Mouse (Mus musculus): ENCODE measurements around the gene Snx20. TPM values are rescaled to one million over a fixed set of nuclear protein-coding genes. Genes with fewer than 3 reads are reported as not detected.

Gene Snx20
- polyA plus RNA-seq, 1 experiment from 2014 or later, result 2.3 TPM

DNA sequence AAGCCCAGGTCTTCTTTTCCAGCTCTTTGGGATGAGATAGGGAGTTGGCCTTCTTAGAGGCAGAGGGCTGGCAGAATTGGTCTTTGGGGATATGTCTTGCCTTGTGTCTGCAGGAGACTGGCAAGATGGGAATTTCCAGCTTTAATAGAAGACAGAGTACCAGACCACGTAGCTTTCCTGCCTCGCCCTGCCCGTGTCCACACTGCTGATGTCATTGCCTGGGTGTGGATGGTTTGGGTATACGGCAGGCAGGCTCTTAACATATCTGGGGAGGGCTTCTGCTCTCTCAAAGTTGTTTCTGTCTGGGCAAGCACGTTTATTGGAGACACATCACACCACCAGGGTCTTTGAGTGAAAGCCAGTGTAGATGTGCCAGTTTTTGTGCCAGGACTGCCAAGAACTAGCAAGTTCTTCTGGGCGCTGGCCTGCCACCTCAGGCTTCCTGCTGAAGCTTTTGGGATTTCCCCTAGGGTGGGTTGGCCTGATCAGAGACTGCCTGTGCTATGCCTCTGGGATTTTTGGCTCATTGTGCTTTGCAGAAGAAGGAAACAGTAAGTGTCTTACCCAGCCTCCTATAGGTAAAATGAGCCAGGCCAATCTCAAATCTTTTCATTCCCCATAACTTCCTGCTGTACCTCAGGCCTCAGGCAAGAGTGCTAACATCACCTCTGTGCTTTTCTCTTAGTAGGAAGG is 14.2 kb upstream of the Snx20 start:
- no peaks in the 10 kb centered on the region for H3K9me3 ChIP-seq (ENCODE audit: control insufficient read depth, low read length)
- no peaks in the 10 kb centered on the region; the same call in 1 of the 2 replicates for H3K27me3 ChIP-seq (ENCODE audit: control insufficient read depth, insufficient read depth, low read length)
- no peak overlapping the region for H3K4me2 ChIP-seq (replicated peaks; ENCODE audit: low read depth, low read length)
- no peaks in the 10 kb centered on the region for H3K36me3 ChIP-seq (ENCODE audit: control insufficient read depth, insufficient read depth, low read length)
- no peak overlapping the region for H3K4me3 ChIP-seq (ENCODE audit: low read length)
- peaks cover 4% of the 10 kb centered on the region; the same call in 1 of the 2 replicates for H3K4me1 ChIP-seq (ENCODE audit: control insufficient read depth, insufficient read depth, low read length)
- H3K27ac ChIP-seq (ENCODE audit: low read depth, low read length), result no peak overlapping the region
- no peak overlapping the region for H3K9ac ChIP-seq (ENCODE audit: low read depth, low read length)
- WGBS, result 84% methylated on average over 6 of the region's 6 CpGs
- ATAC-seq (ENCODE audit: low FRiP score, low TSS enrichment), result no peak

DNA sequence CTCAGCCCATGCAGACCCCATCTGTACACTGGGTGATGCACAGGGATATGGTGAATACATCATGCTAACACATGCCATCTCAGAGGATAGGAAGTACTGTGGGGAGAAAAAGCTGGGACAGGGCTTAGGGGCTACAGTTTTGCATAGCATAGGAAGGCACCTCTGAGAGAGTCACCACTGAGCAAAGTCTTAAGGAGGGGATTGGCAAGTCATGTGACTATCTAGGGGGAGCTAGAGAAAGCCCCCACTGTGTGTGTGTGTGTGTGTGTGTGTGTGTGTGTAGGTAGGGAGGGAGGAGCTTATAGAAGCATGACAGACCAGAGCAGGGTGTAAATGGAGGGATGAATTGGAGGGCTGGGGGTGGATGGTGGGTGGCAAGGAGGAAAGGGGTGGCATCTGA is 12.4 kb upstream of the Snx20 start:
- no peaks in the 10 kb centered on the region for H3K9me3 ChIP-seq (ENCODE audit: control insufficient read depth, low read length)
- ATAC-seq (ENCODE audit: low FRiP score, low TSS enrichment), result 0 out of 2 replicates have a peak, but pooled peaks have one; percentile 11
- H3K9ac ChIP-seq (ENCODE audit: low read depth, low read length), result no peak overlapping the region
- H3K4me1 ChIP-seq (ENCODE audit: control insufficient read depth, insufficient read depth, low read length), result peaks cover 4% of the 10 kb centered on the region; the same call in 1 of the 2 replicates
- no peak overlapping the region for H3K27ac ChIP-seq (ENCODE audit: low read depth, low read length)
- H3K27me3 ChIP-seq (ENCODE audit: control insufficient read depth, insufficient read depth, low read length), result no peaks in the 10 kb centered on the region; the same call in 1 of the 2 replicates
- no peak overlapping the region for H3K4me3 ChIP-seq (ENCODE audit: low read length)
- no peaks in the 10 kb centered on the region for H3K36me3 ChIP-seq (ENCODE audit: control insufficient read depth, insufficient read depth, low read length)
- no peak overlapping the region for H3K4me2 ChIP-seq (replicated peaks; ENCODE audit: low read depth, low read length)

- ATAC-seq (ENCODE audit: low FRiP score, low TSS enrichment), result peak; percentile 93
- Histone ChIP-seq H3K4me2 (replicated peaks; ENCODE audit: low read depth, low read length) (peak within 1 kb of the TSS; percentile 73), H3K4me1 (ENCODE audit: control insufficient read depth, insufficient read depth, low read length) (peaks cover 4% of the 10 kb centered on the region; the same call in 1 of the 2 replicates), H3K9ac (ENCODE audit: low read depth, low read length) (peak within 1 kb of the TSS; percentile 55), H3K9me3 (ENCODE audit: control insufficient read depth, low read length) (no peaks in the 10 kb centered on the region), H3K27me3 (ENCODE audit: control insufficient read depth, insufficient read depth, low read length) (no peaks in the 10 kb centered on the region; the same call in 1 of the 2 replicates), H3K27ac (ENCODE audit: low read depth, low read length) (no peak within 1 kb of the TSS), H3K36me3 (ENCODE audit: control insufficient read depth, insufficient read depth, low read length) (no peaks in the 10 kb centered on the region), H3K4me3 (ENCODE audit: low read length) (peak within 1 kb of the TSS; percentile 40)
- WGBS, result 9% methylated on average over 33 of the region's 33 CpGs
Measured at GRCm38 (mm10) chr8:88646837-88647778, 11.2 kb upstream of the Snx20 start, which contains the start of gene Nod2. Gene Nod2, plus strand, starts transcription at chr8:88647315.

- H3K4me1 ChIP-seq (ENCODE audit: control insufficient read depth, insufficient read depth, low read length), result peaks cover 4% of the 10 kb centered on the region; the same call in 1 of the 2 replicates
- 90% methylated on average over 5 of the region's 5 CpGs for WGBS
- ATAC-seq (ENCODE audit: low FRiP score, low TSS enrichment), result no peak
- no peak overlapping the region for H3K27ac ChIP-seq (ENCODE audit: low read depth, low read length)
- H3K27me3 ChIP-seq (ENCODE audit: control insufficient read depth, insufficient read depth, low read length), result no peaks in the 10 kb centered on the region; the same call in 1 of the 2 replicates
- no peak overlapping the region for H3K9ac ChIP-seq (ENCODE audit: low read depth, low read length)
- H3K36me3 ChIP-seq (ENCODE audit: control insufficient read depth, insufficient read depth, low read length), result no peaks in the 10 kb centered on the region
- no peak overlapping the region for H3K4me2 ChIP-seq (replicated peaks; ENCODE audit: low read depth, low read length)
- no peak overlapping the region for H3K4me3 ChIP-seq (ENCODE audit: low read length)
- no peaks in the 10 kb centered on the region for H3K9me3 ChIP-seq (ENCODE audit: control insufficient read depth, low read length)
Measured at GRCm38 (mm10) chr8:88642734-88643564, 7.0 kb upstream of the Snx20 start.

- Histone ChIP-seq H3K4me3 (ENCODE audit: low read length) (no peak overlapping the region), H3K4me2 (replicated peaks; ENCODE audit: low read depth, low read length) (no peak overlapping the region), H3K27ac (ENCODE audit: low read depth, low read length) (no peak overlapping the region), H3K27me3 (ENCODE audit: control insufficient read depth, insufficient read depth, low read length) (no peaks in the 10 kb centered on the region), H3K9me3 (ENCODE audit: control insufficient read depth, low read length) (no peaks in the 10 kb centered on the region), H3K4me1 (ENCODE audit: control insufficient read depth, insufficient read depth, low read length) (no peaks in the 10 kb centered on the region), H3K9ac (ENCODE audit: low read depth, low read length) (no peak overlapping the region), H3K36me3 (ENCODE audit: control insufficient read depth, insufficient read depth, low read length) (no peaks in the 10 kb centered on the region)
- no peak for ATAC-seq (ENCODE audit: low FRiP score, low TSS enrichment)
- 90% methylated on average over 3 of the region's 3 CpGs for WGBS
Measured at GRCm38 (mm10) chr8:88638908-88639307, 3.0 kb upstream of the Snx20 start.

GRCm38 (mm10) chr8:88637092-88638000 is 1.4 kb upstream of the Snx20 start:
- H3K4me1 ChIP-seq (ENCODE audit: control insufficient read depth, insufficient read depth, low read length), result no peaks in the 10 kb centered on the region
- H3K27ac ChIP-seq (ENCODE audit: low read depth, low read length), result no peak overlapping the region
- no peak overlapping the region for H3K9ac ChIP-seq (ENCODE audit: low read depth, low read length)
- 82% methylated on average over 9 of the region's 9 CpGs for WGBS
- no peaks in the 10 kb centered on the region for H3K36me3 ChIP-seq (ENCODE audit: control insufficient read depth, insufficient read depth, low read length)
- no peaks in the 10 kb centered on the region for H3K27me3 ChIP-seq (ENCODE audit: control insufficient read depth, insufficient read depth, low read length)
- H3K4me3 ChIP-seq (ENCODE audit: low read length), result no peak overlapping the region
- no peaks in the 10 kb centered on the region for H3K9me3 ChIP-seq (ENCODE audit: control insufficient read depth, low read length)
- no peak overlapping the region for H3K4me2 ChIP-seq (replicated peaks; ENCODE audit: low read depth, low read length)
- ATAC-seq (ENCODE audit: low FRiP score, low TSS enrichment), result no peak

GRCm38 (mm10) chr8:88633343-88633765 is 2.6 kb downstream of the Snx20 start:
- no peaks in the 10 kb centered on the region; the same call in 1 of the 2 replicates for H3K4me1 ChIP-seq (ENCODE audit: control insufficient read depth, insufficient read depth, low read length)
- no peak; the same call in 1 of the 2 replicates for ATAC-seq (ENCODE audit: low FRiP score, low TSS enrichment)
- H3K9ac ChIP-seq (ENCODE audit: low read depth, low read length), result no peak overlapping the region
- no peak overlapping the region for H3K4me2 ChIP-seq (replicated peaks; ENCODE audit: low read depth, low read length)
- no peak overlapping the region for H3K27ac ChIP-seq (ENCODE audit: low read depth, low read length)
- no peaks in the 10 kb centered on the region for H3K36me3 ChIP-seq (ENCODE audit: control insufficient read depth, insufficient read depth, low read length)
- H3K9me3 ChIP-seq (ENCODE audit: control insufficient read depth, low read length), result no peaks in the 10 kb centered on the region
- WGBS, result 84% methylated on average over 7 of the region's 7 CpGs
- no peak overlapping the region for H3K4me3 ChIP-seq (ENCODE audit: low read length)
- H3K27me3 ChIP-seq (ENCODE audit: control insufficient read depth, insufficient read depth, low read length), result no peaks in the 10 kb centered on the region

DNA sequence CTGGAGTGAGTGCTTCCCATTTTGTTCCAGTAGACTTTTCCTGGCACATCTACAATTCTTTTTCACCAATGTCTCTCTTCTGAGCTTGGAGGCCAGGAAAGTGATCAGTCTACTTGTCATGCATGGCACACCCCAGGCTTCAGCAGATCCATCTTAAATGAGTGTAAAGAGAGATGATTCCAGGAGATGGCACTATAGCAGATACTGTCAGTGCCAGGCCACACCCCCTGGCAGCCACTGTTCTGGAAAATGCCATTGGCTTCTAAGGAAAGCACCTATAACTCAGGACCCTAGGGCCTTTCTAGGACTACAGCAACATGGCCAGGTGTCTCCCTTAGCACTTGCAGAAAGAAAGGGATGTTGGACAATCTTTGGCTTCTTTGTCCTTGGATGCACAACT is 4.8 kb downstream of the Snx20 start:
- H3K4me1 ChIP-seq (ENCODE audit: control insufficient read depth, insufficient read depth, low read length), result no peaks in the 10 kb centered on the region; the same call in 1 of the 2 replicates
- no peak for ATAC-seq (ENCODE audit: low FRiP score, low TSS enrichment)
- no peaks in the 10 kb centered on the region for H3K36me3 ChIP-seq (ENCODE audit: control insufficient read depth, insufficient read depth, low read length)
- H3K4me3 ChIP-seq (ENCODE audit: low read length), result no peak overlapping the region
- H3K27me3 ChIP-seq (ENCODE audit: control insufficient read depth, insufficient read depth, low read length), result 0 out of 2 replicates have a peak, but pooled peaks cover 3% of the 10 kb centered on the region
- H3K9me3 ChIP-seq (ENCODE audit: control insufficient read depth, low read length), result no peaks in the 10 kb centered on the region
- H3K27ac ChIP-seq (ENCODE audit: low read depth, low read length), result no peak overlapping the region
- H3K4me2 ChIP-seq (replicated peaks; ENCODE audit: low read depth, low read length), result no peak overlapping the region
- no peak overlapping the region for H3K9ac ChIP-seq (ENCODE audit: low read depth, low read length)
